Mouse (Mus musculus): ENCODE measurements around the gene Hsf2bp. TPM values are rescaled to one million over a fixed set of nuclear protein-coding genes. Genes with fewer than 3 reads are reported as not detected.

The Hsf2bp gene
- polyA plus RNA-seq, 1 experiment: 5.1 TPM

- Histone ChIP-seq H3K4me3 (ENCODE audit: insufficient read depth, low read depth, low read length) (no peak overlapping the region), H3K36me3 (ENCODE audit: control insufficient read depth, insufficient read depth, low read length) (no peaks in the 10 kb centered on the region), H3K27ac (ENCODE audit: insufficient read depth, low read depth, low read length) (no peak overlapping the region), H3K4me1 (ENCODE audit: control insufficient read depth, insufficient read depth, low read length) (peaks cover 39% of the 10 kb centered on the region), H3K27me3 (replicated peaks; ENCODE audit: control insufficient read depth, insufficient read depth, low read length) (no peaks in the 10 kb centered on the region)
- no peak for TF ChIP-seq CTCF (conservative IDR thresholded peaks at IDR 0.05; ENCODE audit: insufficient read depth, insufficient read length, low read depth, low read length)
- TF ChIP-seq POLR2A (IDR thresholded peaks at IDR 0.05; ENCODE audit: low read depth, low read length): no peak
- DNase-seq: no peak
- 77% methylated on average over 4 of the region's 4 CpGs for WGBS
Observed at GRCm38 (mm10) chr17:31941616-31942015, 94.5 kb downstream of the Hsf2bp start.

DNA sequence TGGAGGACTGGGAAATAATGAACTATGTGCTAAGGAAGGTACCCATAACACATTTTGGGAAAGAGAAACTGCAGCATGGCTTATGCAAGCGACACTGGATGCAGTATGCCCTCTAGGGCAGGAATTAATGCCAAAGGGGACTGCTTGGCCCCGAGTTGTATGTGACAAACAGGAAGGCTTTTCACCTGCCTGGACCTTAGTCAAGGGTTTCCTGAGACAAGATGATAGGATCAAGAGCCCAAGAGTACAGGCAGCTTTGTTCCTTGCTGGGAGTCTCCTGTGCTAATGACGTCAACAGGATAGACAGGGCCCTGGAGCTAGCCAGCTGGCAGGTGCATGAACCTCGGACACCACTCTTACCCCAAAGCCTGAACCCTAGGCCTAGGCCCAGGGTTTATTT, 95.5 kb downstream of the Hsf2bp start:
- peaks cover 44% of the 10 kb centered on the region for H3K4me1 ChIP-seq (ENCODE audit: control insufficient read depth, insufficient read depth, low read length)
- WGBS: 51% methylated on average over 4 of the region's 4 CpGs
- TF ChIP-seq POLR2A (IDR thresholded peaks at IDR 0.05; ENCODE audit: low read depth, low read length) (no peak), CTCF (conservative IDR thresholded peaks at IDR 0.05; ENCODE audit: insufficient read depth, insufficient read length, low read depth, low read length) (no peak)
- no peak overlapping the region for H3K4me3 ChIP-seq (ENCODE audit: insufficient read depth, low read depth, low read length)
- DNase-seq: peak; percentile 62
- peak overlapping the region; percentile 59 for H3K27ac ChIP-seq (ENCODE audit: insufficient read depth, low read depth, low read length)
- H3K27me3 ChIP-seq (replicated peaks; ENCODE audit: control insufficient read depth, insufficient read depth, low read length): no peaks in the 10 kb centered on the region
- no peaks in the 10 kb centered on the region for H3K36me3 ChIP-seq (ENCODE audit: control insufficient read depth, insufficient read depth, low read length)

GRCm38 (mm10) chr17:31939292-31940060, 96.7 kb downstream of the Hsf2bp start:
- TF ChIP-seq CTCF (conservative IDR thresholded peaks at IDR 0.05; ENCODE audit: insufficient read depth, insufficient read length, low read depth, low read length) (no peak), POLR2A (IDR thresholded peaks at IDR 0.05; ENCODE audit: low read depth, low read length) (no peak)
- Histone ChIP-seq H3K4me3 (ENCODE audit: insufficient read depth, low read depth, low read length) (no peak overlapping the region), H3K36me3 (ENCODE audit: control insufficient read depth, insufficient read depth, low read length) (no peaks in the 10 kb centered on the region), H3K27ac (ENCODE audit: insufficient read depth, low read depth, low read length) (peak overlapping the region; percentile 86), H3K4me1 (ENCODE audit: control insufficient read depth, insufficient read depth, low read length) (peaks cover 44% of the 10 kb centered on the region), H3K27me3 (replicated peaks; ENCODE audit: control insufficient read depth, insufficient read depth, low read length) (no peaks in the 10 kb centered on the region)
- WGBS: 55% methylated on average over 16 of the region's 16 CpGs
- DNase-seq: peak; percentile 93

GRCm38 (mm10) chr17:31938539-31939260, 97.4 kb downstream of the Hsf2bp start:
- peak; percentile 95 for DNase-seq
- peaks cover 40% of the 10 kb centered on the region for H3K4me1 ChIP-seq (ENCODE audit: control insufficient read depth, insufficient read depth, low read length)
- H3K36me3 ChIP-seq (ENCODE audit: control insufficient read depth, insufficient read depth, low read length): no peaks in the 10 kb centered on the region
- WGBS: 33% methylated on average over 12 of the region's 12 CpGs
- TF ChIP-seq CTCF (conservative IDR thresholded peaks at IDR 0.05; ENCODE audit: insufficient read depth, insufficient read length, low read depth, low read length): no peak
- TF ChIP-seq POLR2A (IDR thresholded peaks at IDR 0.05; ENCODE audit: low read depth, low read length): no peak
- H3K4me3 ChIP-seq (ENCODE audit: insufficient read depth, low read depth, low read length): no peak overlapping the region
- no peaks in the 10 kb centered on the region for H3K27me3 ChIP-seq (replicated peaks; ENCODE audit: control insufficient read depth, insufficient read depth, low read length)
- peak overlapping the region; percentile 86 for H3K27ac ChIP-seq (ENCODE audit: insufficient read depth, low read depth, low read length)

GRCm38 (mm10) chr17:31937141-31937554, 99.0 kb downstream of the Hsf2bp start:
- TF ChIP-seq CTCF (conservative IDR thresholded peaks at IDR 0.05; ENCODE audit: insufficient read depth, insufficient read length, low read depth, low read length) (no peak; the same call in 1 of the 2 replicates), POLR2A (IDR thresholded peaks at IDR 0.05; ENCODE audit: low read depth, low read length) (no peak)
- Histone ChIP-seq H3K4me3 (ENCODE audit: insufficient read depth, low read depth, low read length) (no peak overlapping the region), H3K27ac (ENCODE audit: insufficient read depth, low read depth, low read length) (peak overlapping the region; percentile 61), H3K27me3 (replicated peaks; ENCODE audit: control insufficient read depth, insufficient read depth, low read length) (no peaks in the 10 kb centered on the region), H3K36me3 (ENCODE audit: control insufficient read depth, insufficient read depth, low read length) (no peaks in the 10 kb centered on the region), H3K4me1 (ENCODE audit: control insufficient read depth, insufficient read depth, low read length) (peaks cover 45% of the 10 kb centered on the region)
- DNase-seq: peak; percentile 83
- WGBS: 19% methylated on average over 3 of the region's 3 CpGs

DNA sequence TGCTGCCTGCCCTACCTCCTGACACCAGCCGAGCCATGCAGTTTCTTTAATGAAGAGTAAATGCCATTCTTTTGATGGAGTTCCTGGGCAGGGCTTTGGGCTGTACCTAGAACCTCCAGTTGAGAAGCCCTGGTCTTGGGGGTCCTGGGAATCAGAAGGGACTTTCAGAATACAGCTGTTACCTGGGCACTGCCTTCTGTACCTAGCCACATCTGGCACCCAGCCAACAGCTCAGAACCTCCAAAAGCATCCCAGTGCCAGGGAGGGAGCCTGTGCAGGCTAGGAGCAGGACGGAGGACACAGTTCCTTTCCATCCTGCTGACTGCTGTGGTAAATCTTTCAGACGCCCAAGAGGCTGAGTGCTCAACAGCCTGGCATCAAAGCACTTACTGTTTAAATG, 100.3 kb downstream of the Hsf2bp start:
- Histone ChIP-seq H3K27me3 (replicated peaks; ENCODE audit: control insufficient read depth, insufficient read depth, low read length) (no peaks in the 10 kb centered on the region), H3K27ac (ENCODE audit: insufficient read depth, low read depth, low read length) (no peak overlapping the region), H3K4me3 (ENCODE audit: insufficient read depth, low read depth, low read length) (no peak overlapping the region), H3K36me3 (ENCODE audit: control insufficient read depth, insufficient read depth, low read length) (no peaks in the 10 kb centered on the region), H3K4me1 (ENCODE audit: control insufficient read depth, insufficient read depth, low read length) (peaks cover 50% of the 10 kb centered on the region)
- WGBS: 54% methylated on average over 3 of the region's 3 CpGs
- TF ChIP-seq POLR2A (IDR thresholded peaks at IDR 0.05; ENCODE audit: low read depth, low read length) (no peak), CTCF (conservative IDR thresholded peaks at IDR 0.05; ENCODE audit: insufficient read depth, insufficient read length, low read depth, low read length) (no peak)
- peak; percentile 58 for DNase-seq

All from kidney, adult 2 months (tissue).